Mouse (Mus musculus): Measurements from ENCODE around the gene 4933416C03Rik. TPM values are rescaled to one million over a fixed set of nuclear protein-coding genes. Genes with fewer than 3 reads are reported as not detected.

The 4933416C03Rik gene
- polyA plus RNA-seq, 1 experiment, result not detected

DNA sequence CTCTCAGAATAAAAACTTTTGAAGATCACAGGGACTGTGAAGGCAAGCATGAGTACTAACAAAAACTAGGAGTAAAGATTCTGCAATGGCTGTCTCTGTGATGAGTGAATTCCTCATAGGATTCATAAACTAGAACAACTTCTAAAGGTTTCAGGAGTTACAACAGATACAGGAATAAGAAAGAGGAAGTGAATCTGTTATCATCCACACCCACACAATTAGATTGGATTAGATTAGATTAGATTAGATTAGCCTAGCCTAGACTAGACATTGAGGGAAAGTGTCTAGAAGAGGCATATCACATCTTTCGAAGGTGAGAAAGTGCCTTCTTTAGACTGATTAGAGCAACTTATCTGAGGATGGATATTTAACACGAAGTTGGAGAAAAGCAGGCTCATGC is 21.5 kb upstream of the 4933416C03Rik start:
- no peak for DNase-seq (ENCODE audit: low read depth in 1 of 2, low spot score in 2 of 2)
- Histone ChIP-seq H3K4me1 (ENCODE audit: control insufficient read depth, insufficient read depth, insufficient read length) (no peaks in the 10 kb centered on the region), H3K36me3 (ENCODE audit: control insufficient read depth, insufficient read depth, low read length) (no peaks in the 10 kb centered on the region), H3K27ac (ENCODE audit: insufficient read depth, low read length) (no peak overlapping the region), H3K27me3 (ENCODE audit: control insufficient read depth, insufficient read depth, low read length) (no peaks in the 10 kb centered on the region), H3K4me3 (ENCODE audit: extremely low read depth, insufficient read depth, insufficient read length) (no peak overlapping the region)
- TF ChIP-seq POLR2A (IDR thresholded peaks at IDR 0.05; ENCODE audit: low read depth, low read length) (no peak), CTCF (IDR thresholded peaks at IDR 0.05; ENCODE audit: extremely low read depth, insufficient read depth, insufficient read length, insufficient replicate concordance) (no peak)
- 71% methylated on average over 2 of the region's 2 CpGs for WGBS

DNA sequence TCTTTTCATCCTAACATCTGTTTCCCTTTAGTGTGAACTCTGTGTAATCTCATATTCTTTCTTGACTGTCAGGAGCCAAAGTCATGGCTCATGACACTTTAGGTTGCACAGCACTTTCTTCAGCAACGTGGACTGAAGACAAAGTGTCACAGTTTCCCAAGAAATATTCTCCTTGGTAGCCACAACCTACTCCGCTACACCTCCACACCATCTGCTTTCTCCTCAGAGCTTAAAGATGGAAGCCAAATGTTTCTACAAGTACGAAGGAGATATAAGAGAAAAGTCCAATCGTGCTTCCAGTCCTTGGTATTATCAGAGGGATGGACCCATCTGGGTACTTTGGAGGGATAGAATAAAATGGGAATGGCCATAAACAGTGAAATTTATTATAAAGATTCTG is 18.5 kb upstream of the 4933416C03Rik start:
- Histone ChIP-seq H3K36me3 (ENCODE audit: control insufficient read depth, insufficient read depth, low read length) (no peaks in the 10 kb centered on the region), H3K27me3 (ENCODE audit: control insufficient read depth, insufficient read depth, low read length) (no peaks in the 10 kb centered on the region), H3K27ac (ENCODE audit: insufficient read depth, low read length) (no peak overlapping the region), H3K4me3 (ENCODE audit: extremely low read depth, insufficient read depth, insufficient read length) (no peak overlapping the region), H3K4me1 (ENCODE audit: control insufficient read depth, insufficient read depth, insufficient read length) (no peaks in the 10 kb centered on the region)
- no peak for TF ChIP-seq CTCF (IDR thresholded peaks at IDR 0.05; ENCODE audit: extremely low read depth, insufficient read depth, insufficient read length, insufficient replicate concordance)
- TF ChIP-seq POLR2A (IDR thresholded peaks at IDR 0.05; ENCODE audit: low read depth, low read length), result no peak
- no peak for DNase-seq (ENCODE audit: low read depth in 1 of 2, low spot score in 2 of 2)
- WGBS, result 71% methylated on average over 4 of the region's 4 CpGs

DNA sequence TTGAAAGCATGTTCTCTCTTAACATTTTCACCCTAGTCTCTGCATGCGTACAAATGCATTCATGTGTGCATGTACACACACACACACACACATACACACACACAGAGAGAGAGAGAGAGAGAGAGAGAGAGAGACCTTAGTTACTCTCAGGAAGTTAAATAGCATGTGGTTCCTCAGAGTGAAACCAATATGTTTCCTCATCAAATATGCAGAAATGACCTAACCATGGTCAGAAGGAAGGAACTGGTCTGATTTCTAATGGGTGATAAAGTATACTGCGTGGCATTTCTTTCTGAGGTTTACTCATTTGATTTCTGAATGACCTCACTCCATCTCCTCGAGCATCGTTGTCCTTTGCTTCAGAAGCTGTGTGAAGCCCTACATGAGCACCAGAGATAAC is 17.5 kb upstream of the 4933416C03Rik start:
- no peak for TF ChIP-seq CTCF (IDR thresholded peaks at IDR 0.05; ENCODE audit: extremely low read depth, insufficient read depth, insufficient read length, insufficient replicate concordance)
- no peak for TF ChIP-seq POLR2A (IDR thresholded peaks at IDR 0.05; ENCODE audit: low read depth, low read length)
- Histone ChIP-seq H3K27ac (ENCODE audit: insufficient read depth, low read length) (no peak overlapping the region), H3K4me1 (ENCODE audit: control insufficient read depth, insufficient read depth, insufficient read length) (no peaks in the 10 kb centered on the region), H3K36me3 (ENCODE audit: control insufficient read depth, insufficient read depth, low read length) (no peaks in the 10 kb centered on the region), H3K4me3 (ENCODE audit: extremely low read depth, insufficient read depth, insufficient read length) (no peak overlapping the region), H3K27me3 (ENCODE audit: control insufficient read depth, insufficient read depth, low read length) (no peaks in the 10 kb centered on the region)
- 24% methylated on average over 4 of the region's 4 CpGs for WGBS
- DNase-seq (ENCODE audit: low read depth in 1 of 2, low spot score in 2 of 2), result no peak

DNA sequence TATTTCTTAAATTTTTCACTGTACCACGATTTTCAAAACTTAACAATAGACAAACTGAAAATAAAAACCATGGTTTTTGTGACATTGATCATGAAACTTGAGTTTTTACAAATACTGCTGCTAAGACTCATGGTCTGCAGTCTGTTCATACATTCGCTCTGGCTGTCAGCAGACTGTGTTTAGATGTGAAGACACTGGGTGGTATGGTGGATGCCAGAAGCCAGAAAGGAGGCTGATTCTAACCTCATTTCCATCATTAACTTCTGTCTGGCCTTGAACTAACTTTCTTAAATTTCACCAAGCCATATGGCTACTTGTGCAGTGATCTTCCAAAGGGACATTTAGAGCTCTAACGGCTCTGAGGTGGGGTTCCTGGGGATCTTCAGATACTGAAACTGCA is 16.7 kb upstream of the 4933416C03Rik start:
- 76% methylated on average over 3 of the region's 3 CpGs for WGBS
- DNase-seq (ENCODE audit: low read depth in 1 of 2, low spot score in 2 of 2), result no peak
- no peaks in the 10 kb centered on the region for H3K27me3 ChIP-seq (ENCODE audit: control insufficient read depth, insufficient read depth, low read length)

DNA sequence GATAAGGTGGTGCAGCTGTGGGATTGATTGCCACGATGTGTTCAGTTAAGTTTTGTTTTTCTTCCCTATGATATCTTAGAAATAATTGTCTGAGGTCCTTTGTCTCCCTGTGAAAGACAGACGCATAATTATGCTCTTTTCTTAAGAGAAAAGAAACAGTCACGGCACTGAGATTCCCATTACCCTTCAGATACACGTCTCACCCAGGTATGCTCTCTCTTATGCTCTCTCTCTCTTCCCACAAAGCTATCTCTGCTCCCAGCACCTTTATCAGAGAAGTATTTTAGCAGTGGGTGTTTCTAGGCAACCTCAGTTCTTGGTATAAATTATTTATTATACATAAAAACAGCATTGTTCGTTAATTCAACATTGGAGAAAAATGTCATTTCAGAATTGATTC is 11.6 kb upstream of the 4933416C03Rik start:
- H3K4me1 ChIP-seq (ENCODE audit: control insufficient read depth, insufficient read depth, insufficient read length), result no peaks in the 10 kb centered on the region
- no peak for DNase-seq (ENCODE audit: low read depth in 1 of 2, low spot score in 2 of 2)
- no peak overlapping the region for H3K27ac ChIP-seq (ENCODE audit: insufficient read depth, low read length)
- no peaks in the 10 kb centered on the region for H3K27me3 ChIP-seq (ENCODE audit: control insufficient read depth, insufficient read depth, low read length)
- H3K36me3 ChIP-seq (ENCODE audit: control insufficient read depth, insufficient read depth, low read length), result no peaks in the 10 kb centered on the region
- H3K4me3 ChIP-seq (ENCODE audit: extremely low read depth, insufficient read depth, insufficient read length), result no peak overlapping the region
- WGBS, result 89% methylated on average over 5 of the region's 5 CpGs
- TF ChIP-seq CTCF (IDR thresholded peaks at IDR 0.05; ENCODE audit: extremely low read depth, insufficient read depth, insufficient read length, insufficient replicate concordance) (no peak), POLR2A (IDR thresholded peaks at IDR 0.05; ENCODE audit: low read depth, low read length) (no peak)

More for the DNA sequence above, 16.7 kb upstream of the 4933416C03Rik start:
- Histone ChIP-seq H3K4me1 (ENCODE audit: control insufficient read depth, insufficient read depth, insufficient read length) (no peaks in the 10 kb centered on the region), H3K36me3 (ENCODE audit: control insufficient read depth, insufficient read depth, low read length) (no peaks in the 10 kb centered on the region), H3K27ac (ENCODE audit: insufficient read depth, low read length) (no peak overlapping the region), H3K4me3 (ENCODE audit: extremely low read depth, insufficient read depth, insufficient read length) (no peak overlapping the region)
- no peak for TF ChIP-seq CTCF (IDR thresholded peaks at IDR 0.05; ENCODE audit: extremely low read depth, insufficient read depth, insufficient read length, insufficient replicate concordance)
- no peak for TF ChIP-seq POLR2A (IDR thresholded peaks at IDR 0.05; ENCODE audit: low read depth, low read length)

DNA sequence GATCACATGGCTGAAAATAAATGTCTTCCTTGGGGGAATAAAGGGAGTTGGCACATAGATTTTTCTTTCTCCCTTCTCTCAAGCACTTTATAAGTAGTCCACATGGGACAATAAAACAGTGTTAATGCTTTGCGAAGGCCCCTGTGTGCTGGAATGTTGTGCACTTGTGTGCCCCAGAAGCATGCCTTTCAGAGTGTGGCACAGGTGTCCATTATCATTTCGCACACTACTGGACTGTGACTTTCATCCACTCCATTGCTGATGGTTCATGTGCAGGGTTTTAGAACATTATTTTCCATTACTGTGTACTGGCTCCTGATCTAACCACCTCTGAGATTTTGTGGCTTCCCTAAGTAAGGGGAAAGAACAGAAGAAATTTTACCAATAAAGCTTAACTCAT is 10.1 kb upstream of the 4933416C03Rik start:
- WGBS, result 88% methylated on average over 2 of the region's 2 CpGs
- H3K36me3 ChIP-seq (ENCODE audit: control insufficient read depth, insufficient read depth, low read length), result no peaks in the 10 kb centered on the region
- TF ChIP-seq POLR2A (IDR thresholded peaks at IDR 0.05; ENCODE audit: low read depth, low read length), result no peak
- TF ChIP-seq CTCF (IDR thresholded peaks at IDR 0.05; ENCODE audit: extremely low read depth, insufficient read depth, insufficient read length, insufficient replicate concordance), result no peak
- no peak for DNase-seq (ENCODE audit: low read depth in 1 of 2, low spot score in 2 of 2)
- no peak overlapping the region for H3K4me3 ChIP-seq (ENCODE audit: extremely low read depth, insufficient read depth, insufficient read length)
- no peaks in the 10 kb centered on the region for H3K4me1 ChIP-seq (ENCODE audit: control insufficient read depth, insufficient read depth, insufficient read length)
- H3K27ac ChIP-seq (ENCODE audit: insufficient read depth, low read length), result no peak overlapping the region
- H3K27me3 ChIP-seq (ENCODE audit: control insufficient read depth, insufficient read depth, low read length), result no peaks in the 10 kb centered on the region

DNA sequence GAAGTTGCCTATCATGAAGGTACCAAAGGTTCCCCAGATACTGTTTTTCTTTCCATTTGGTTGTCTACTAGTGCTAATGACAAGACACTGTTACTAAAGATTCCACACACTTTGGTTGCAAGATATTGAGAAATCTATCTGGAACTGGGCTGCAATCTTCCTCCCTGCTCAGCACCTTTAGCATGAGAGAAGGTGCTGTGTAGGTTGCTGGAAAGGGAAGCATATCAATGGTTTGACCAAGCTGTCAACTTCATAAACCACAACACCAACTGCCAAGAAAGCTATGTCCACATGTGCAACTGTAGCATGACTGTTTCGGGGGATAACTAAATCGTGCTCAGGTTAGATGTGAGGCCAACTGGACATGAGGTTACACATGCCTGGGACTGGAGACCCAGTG is 7.7 kb upstream of the 4933416C03Rik start:
- Histone ChIP-seq H3K27ac (ENCODE audit: insufficient read depth, low read length) (no peak overlapping the region), H3K27me3 (ENCODE audit: control insufficient read depth, insufficient read depth, low read length) (no peaks in the 10 kb centered on the region), H3K4me3 (ENCODE audit: extremely low read depth, insufficient read depth, insufficient read length) (no peak overlapping the region), H3K36me3 (ENCODE audit: control insufficient read depth, insufficient read depth, low read length) (no peaks in the 10 kb centered on the region), H3K4me1 (ENCODE audit: control insufficient read depth, insufficient read depth, insufficient read length) (no peaks in the 10 kb centered on the region)
- DNase-seq (ENCODE audit: low read depth in 1 of 2, low spot score in 2 of 2), result no peak
- TF ChIP-seq POLR2A (IDR thresholded peaks at IDR 0.05; ENCODE audit: low read depth, low read length), result no peak
- 12% methylated on average over 2 of the region's 2 CpGs for WGBS
